Mouse (Mus musculus): ENCODE measurements at regions not wholly inside any gene's neighbourhood (a gene's known extent, or its start where the extent isn't known, plus 50 kb on each side); places are given as distances from the start of the nearest gene placed in this dataset.

DNA sequence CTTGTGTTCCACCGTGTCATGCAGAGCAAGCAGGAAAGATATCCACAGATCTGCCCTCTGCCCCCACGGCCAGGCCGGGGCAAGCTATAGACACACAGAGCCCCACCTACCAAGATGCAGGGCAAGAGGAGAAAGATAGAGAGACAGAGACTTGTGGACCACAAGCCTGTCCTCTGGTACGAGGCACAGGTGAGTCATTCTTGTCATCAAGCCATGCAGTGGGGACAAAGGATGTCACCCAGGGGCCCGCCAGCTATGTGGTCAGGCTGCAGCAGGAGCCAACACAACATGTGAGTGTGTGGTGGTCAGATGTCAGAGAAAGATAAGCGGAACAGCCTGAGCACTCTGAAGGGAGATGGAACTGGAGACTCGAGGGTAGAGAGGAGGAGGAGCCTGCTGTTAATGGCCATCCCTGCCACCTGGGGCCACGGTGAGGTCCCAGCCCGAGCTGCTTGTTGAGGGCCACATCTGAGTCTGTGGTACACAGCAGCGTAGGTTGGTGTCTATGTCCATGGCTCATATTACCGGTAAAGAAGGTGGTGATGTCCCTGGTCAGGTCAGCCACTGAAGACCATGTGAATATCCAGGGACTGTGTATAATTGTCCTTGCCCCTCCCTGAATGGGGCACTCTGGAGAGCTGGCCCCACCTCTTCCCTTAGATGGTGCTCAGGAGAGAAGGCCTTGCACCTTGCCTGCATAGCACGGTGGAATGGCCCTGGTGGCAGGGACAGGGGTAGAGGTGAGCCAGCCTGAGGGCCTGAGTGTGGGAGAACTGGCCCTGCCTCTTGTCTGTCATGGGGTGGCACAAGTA is 226.2 kb upstream of the Krr1 start:
- no peak for DNase-seq

DNA sequence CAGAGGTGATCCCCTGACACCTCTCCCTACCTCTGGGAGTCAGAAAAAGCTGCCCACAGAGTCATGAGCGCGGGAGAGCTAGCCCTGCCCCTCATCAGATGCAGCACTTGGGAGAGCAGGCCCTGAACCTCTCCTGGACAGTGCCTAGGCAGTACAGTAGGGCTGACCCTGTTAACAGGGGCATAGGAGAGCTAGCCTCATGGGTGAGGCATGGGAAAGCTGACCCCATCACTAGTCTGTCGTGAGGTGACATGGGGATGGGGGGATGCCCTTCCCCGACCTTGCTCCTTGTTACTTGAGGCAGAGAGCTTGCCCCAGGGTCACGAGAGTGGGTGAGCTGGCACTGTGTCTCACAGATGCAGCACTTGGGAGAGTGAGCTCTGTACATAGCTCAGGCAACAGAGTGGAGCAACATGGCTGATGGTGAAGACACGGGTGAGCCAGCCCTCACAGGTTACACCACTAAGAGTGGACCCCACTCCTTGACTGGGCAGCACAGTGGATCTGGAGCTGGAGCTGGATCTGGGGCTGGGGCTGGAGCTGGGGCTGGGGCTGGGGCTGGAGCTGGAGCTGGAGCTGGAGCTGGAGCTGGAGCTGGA is 225.5 kb upstream of the Krr1 start:
- no peak for DNase-seq

DNA sequence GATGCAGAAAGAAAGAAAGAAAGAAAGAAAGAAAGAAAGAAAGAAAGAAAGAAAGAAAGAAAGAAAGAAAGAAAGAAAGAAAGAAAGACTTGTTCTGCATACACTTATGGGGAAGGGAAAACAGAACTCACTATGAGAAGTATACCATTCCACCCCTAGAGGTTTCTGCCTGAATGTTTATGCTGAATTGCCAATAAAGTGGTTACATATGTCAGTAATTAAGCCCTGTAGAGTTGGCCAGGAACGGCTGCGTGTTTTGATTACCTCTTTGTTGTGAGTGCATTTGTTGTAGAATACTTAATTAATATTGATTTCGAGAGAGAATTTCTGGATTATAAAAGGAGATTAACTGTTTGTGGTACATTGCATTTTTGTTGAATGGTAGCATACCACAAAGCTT is 224.0 kb upstream of the Krr1 start:
- no peak for DNase-seq

DNA sequence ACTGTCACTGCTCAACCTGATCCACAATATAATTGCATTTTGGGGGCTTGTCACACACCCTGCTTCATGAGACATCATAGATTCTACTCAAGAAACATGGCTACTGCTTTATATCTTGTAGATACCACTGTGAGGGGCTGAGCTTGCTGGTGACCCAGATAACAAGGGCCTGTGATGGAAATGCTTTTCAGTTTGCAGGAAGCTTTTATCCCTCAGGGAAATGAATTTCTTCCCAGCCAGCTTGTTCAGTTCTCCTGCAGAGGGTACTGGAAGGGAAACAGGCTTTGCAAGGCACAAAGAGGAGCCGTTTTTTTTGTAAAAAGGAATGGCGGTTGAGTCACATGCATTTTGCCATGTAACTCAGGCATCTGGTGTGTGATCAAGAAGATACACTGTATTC is 218.8 kb upstream of the Krr1 start:
- no peak for DNase-seq

DNA sequence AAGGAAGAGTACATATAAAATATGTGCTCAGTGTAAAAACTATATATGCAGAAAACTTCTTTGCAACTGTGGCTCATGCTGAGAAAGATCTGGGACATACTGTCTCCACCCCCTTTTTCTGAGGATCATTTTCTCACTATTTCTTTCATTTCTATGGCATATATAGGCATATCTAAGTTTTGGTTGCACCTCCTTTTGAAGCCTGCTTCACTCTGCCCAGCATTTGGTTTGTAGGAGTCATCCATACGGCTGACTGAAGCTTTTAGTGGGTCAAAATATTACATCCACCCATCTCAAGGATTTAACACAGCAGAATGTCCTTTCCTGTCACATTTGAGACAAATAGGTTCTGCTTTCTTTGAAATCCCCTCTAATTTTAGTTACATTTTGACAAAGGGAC is 216.5 kb upstream of the Krr1 start:
- DNase-seq = no peak

DNA sequence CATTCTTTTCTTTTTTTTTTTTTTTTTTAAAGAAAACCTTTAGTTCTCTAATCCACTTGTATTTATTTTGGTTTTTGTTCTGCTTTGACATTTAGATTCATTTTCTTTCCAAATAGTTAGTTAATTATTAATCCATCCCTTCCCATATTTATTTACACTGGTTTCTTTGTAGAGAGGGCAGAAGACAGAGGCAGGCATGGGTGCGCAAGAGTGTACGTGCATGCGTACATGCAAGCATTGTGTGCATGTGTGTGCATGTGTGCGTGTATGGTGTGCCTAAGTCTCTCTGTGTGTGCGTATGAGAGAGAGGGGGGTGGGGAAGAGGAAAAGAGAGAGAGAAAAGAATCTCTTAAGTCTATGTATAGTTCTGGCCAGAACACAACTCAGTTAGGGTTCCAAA is 215.9 kb upstream of the Krr1 start:
- no peak for DNase-seq

DNA sequence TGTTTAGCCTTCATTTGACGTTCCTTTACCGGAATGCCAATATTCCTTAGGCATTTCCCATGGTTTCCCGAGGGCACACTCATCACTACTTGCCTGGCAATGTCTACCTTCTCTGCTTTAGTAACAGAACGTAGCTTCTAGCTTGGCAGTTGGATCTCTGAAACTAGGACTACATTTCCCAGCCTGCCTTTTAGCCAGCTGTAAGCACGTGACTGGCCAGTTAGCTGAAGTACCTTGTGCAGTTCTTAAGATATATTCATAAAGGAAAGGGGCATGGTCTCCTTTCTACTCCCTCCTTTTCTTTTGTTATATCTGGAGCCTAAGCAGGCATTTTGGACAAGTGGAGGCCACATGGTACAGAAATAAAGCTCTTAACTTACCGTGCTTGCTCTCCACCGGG is 214.8 kb upstream of the Krr1 start:
- DNase-seq = no peak

DNA sequence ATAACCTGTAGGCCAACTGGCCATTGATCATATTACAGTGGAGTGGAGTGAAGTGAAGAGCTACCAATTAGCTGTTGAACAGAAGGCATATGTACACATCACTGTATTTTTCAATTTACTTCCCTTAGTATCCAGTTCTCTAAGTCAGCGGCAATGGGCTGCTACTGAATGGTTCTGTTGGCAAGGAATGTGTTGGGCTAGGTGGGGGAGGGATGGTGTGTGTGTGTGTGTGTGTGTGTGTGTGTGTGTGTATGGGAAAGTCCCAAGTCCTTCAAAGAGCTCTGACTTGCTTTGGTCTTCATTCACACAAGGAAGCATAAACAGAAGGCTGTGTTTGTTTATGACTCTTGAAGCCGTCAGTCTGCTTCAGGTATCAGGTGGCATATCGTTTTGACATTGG is 213.0 kb upstream of the Krr1 start:
- DNase-seq = no peak

DNA sequence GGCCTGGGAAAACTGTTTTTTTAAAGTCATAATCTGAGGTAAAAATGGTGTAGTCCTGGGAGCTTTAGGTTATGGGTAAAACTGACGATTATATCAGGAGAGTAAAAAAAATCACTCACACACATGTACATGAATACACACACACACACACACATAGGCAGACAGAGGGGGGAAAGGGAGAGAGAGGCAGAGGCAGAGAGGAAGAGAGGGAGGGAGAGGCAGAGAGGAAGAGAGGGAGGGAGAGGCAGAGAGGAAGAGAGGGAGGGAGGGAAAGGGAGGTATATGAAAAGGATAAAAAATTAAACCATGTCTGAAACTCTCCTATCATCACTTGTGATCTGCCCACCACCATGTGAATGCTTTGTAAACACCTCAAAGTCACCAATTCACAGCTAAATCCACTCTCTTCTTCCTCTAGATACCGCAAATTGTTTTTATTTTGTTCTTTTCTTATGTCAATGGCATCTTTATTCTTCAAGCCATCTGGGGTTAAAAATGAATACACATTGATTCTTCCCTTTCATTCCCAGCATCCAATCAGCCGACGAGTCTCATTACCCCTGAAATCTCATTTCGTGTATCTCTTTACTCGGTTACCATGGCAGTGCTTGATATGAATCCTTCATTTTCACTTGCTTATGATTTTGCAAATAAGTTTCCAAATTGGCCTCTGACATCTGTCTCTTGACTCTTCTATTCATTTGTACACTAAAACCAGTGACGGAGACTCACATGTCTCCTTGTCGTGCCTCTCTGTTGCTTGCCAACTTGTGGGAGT is 209.5 kb upstream of the Krr1 start:
- DNase-seq = no peak

DNA sequence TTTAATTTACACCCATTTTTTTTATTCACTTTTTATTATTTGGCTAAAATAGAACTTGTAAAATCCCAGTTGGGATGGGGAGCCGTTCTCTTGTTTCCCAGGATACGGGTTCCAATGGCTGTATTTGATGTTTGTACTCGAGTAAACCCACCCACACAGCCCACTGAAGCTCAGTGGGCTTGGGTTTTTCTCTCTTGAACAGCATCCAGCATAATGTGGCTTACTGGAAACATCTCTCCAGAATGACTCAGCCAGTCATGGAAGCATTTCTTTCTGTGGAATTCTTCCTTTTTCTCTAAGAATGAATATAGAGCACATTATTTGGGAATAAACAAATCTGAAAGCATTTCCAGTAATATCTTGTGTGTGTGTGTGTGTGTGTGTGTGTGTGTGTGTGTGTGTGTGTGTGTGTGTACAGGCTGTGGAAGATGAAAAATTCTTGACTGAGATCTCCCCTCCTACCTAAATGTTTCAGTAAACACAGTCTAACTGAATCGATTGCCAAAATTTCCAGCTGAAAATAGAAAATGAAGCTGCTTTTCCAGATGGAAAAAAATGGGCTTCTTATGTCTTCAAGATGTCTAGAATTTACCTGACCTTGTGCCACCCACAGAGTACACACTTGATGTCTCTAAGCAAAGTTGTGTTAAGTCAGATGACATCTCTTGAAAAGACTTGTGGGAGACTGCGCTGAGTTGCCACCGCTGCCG is 205.3 kb upstream of the Krr1 start:
- no peak for DNase-seq

DNA sequence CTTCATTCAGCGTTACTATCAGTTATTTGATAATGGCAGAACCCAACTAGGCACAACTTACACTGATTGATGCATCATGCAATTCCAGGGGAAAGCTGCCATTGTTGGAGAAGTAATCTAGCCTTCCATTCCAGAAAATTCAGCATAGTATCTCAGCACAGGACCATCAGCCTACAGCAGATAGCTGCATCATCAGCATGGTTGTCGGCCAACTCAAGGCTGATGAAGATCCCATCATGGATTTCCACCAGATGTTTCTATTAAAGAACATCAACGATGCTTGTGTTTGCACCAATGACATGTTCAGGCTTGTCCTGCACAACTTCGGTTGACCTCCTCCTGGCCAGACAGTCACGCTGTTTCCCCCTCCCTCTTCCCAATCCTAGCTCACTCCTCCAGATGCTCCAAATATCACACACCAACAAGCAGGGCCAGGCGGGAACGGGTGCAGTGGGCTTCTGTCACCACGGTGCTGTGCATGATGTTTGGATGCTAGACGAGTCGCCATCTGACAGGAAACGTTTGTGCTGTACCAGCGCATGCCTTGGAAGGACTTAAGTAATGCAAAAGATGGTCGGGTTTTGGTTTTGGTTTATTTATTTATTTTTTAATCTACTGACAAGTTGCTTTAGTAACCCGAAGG is 204.5 kb upstream of the Krr1 start:
- peak; percentile 68 for DNase-seq

DNA sequence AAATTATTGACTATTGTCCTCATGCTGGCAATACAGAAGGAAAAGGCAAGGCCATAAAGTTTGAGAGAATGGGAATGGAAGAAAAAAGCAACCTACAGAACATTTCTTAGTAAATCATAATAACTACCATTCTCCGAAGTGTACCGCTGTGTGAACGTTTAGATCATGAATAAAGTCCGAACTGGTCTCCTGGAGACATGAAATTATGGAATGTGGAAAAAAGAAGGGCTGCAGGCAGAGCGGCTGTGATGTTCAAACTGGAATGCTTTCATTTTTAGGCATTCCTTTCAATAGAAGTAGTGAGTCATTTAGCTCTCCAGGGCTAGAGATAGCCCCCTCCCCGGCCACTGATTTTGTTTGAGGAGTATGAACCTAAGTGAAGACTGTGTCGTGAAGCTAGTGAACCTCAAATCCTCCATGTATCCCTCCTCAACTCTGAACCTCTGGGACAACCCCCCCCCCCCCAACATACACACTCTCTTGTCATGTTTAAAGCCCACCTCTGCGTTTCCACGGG is 202.9 kb upstream of the Krr1 start:
- DNase-seq = no peak

DNA sequence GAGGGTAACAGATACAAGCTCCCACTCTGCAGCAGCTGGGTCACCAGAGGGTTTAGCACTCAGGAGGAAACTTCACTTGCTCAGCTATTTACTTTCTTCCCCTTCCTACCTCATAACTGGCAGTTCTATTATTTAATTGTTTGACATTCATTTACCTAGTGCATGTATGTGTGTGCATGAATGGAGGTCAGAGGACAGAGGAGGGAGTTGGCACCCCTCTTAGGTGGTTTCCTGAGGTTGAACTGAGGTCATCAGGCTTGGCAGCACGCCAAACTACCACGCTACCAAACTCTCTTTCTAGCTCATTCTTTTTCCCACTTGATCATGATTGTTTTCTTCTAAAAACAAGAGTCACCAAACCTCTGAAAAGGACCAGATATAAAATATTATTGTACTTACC is 202.4 kb upstream of the Krr1 start:
- DNase-seq = peak; percentile 41

DNA sequence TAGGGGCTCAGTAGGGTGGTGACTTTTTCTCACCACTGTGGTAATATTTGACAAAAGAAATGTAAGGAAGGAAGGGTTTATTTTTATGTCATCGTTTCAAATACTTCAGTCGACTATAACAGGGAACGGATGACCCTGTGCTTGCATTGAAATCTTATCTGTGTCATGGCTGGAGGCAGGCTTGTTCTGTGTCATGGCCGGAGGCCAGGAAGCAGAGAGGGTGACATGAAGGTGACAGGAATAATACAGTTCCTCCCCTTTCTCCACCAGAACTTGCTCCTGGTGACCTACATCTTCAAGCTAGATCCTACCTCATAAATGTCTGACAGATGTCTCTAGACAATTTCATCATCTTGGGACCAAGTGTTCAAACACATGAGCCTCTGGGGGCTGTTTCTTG is 201.5 kb upstream of the Krr1 start:
- DNase-seq = no peak

DNA sequence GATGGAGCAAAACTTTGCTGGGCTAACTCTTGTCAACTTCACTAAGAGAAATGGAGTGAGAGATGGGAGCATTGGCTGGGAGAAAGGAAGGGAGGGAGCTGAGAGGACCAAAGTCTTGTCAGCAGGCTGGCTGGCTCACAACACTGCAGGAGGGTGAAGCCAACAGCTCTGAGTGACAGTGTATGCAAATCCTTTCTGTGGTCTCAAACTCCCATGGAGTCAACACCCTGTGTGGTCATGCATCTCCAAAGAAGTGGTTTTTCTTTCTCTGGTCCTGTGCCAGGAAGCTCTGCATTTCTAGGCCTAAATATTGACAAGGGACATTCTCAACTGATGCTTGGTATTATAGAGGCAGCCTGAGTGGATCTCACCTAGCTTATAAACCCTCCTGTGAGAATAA is 194.9 kb upstream of the Krr1 start:
- no peak for DNase-seq

DNA sequence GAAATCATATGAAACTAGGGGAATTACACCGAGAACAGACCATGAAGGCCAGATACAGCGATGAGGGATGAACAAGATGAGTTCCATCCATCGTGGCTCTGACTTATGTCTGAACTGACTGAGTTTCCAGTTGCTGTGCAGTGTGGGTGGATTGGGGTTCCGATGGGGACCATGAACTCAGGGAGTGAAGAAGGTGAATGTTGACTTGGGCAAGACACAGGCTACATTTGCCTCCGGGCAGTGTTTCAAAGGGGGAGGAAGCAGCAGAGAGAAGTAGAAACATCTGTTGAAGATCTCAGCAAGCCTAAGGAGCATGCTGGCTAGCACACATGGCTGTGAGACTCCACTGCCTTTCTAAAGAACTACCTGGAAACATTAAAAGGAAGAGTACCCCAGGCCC is 194.4 kb upstream of the Krr1 start:
- no peak for DNase-seq

DNA sequence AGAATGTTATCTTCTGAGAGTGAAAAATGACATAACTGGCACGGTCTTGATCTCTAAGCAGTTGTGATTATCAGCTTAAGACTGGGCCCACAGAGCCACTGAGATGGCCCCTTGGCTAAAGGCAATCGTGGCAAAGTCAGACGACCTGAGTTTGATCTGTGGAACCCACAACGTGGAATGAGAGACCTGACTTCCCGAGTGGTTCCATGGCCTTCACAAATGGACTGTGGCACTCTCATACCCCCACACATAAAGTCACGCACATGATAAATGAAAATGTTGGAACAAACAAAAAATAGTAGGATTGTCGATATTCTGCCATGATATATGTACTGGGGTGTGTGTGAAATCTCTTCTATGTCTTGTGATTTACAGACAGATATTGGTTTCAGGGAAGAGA is 192.5 kb upstream of the Krr1 start:
- DNase-seq = no peak

DNA sequence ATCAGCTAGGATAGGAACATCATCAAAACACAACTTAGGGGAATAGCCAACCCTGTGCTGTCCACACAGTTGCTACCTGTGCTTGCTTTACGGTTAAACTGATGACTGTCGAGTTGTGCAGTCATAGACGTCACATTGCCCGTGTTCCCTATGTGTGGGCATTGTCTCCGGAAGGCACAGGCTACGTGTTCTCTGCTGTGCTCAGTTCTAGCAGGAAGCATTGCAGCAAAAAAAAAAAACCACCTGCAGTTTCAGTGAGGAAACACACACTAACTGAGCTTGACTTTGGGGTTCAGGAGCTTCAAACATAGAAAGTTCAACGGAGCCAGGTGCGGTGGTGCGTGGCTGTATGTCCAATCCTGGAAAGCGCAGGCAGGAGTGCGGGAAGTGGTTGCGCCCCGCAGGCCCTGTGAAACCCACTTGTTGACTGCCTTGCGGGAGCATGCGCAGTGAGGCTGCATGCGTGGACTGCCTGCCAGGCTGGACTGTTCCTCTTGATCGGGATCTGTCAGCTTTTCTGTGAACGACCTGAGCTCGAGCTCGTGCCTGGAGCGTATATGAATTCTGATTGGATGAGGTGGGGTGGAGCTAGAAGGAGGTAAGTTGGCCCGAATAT is 190.2 kb upstream of the Krr1 start:
- DNase-seq = peak; percentile 26

DNA sequence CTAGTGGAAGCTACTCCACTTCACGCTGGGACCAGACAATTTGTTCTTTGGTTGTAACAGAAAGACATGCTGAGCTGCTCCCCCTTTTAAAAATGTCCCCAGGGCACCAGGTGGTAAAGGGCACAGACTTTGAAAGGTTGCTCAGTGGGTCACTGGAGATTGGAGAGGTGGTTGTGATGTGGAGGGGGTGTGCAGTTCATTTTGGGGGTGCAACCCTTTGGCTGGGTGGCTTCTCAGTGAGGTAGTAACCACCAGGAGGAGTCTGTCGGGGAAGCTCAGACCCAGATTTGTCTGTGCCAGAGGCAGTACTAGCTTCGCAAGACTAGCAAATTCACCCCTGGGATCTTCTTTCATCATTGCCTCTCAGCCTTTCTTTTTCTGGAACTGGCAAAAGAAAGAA is 189.0 kb upstream of the Krr1 start:
- DNase-seq = no peak

DNA sequence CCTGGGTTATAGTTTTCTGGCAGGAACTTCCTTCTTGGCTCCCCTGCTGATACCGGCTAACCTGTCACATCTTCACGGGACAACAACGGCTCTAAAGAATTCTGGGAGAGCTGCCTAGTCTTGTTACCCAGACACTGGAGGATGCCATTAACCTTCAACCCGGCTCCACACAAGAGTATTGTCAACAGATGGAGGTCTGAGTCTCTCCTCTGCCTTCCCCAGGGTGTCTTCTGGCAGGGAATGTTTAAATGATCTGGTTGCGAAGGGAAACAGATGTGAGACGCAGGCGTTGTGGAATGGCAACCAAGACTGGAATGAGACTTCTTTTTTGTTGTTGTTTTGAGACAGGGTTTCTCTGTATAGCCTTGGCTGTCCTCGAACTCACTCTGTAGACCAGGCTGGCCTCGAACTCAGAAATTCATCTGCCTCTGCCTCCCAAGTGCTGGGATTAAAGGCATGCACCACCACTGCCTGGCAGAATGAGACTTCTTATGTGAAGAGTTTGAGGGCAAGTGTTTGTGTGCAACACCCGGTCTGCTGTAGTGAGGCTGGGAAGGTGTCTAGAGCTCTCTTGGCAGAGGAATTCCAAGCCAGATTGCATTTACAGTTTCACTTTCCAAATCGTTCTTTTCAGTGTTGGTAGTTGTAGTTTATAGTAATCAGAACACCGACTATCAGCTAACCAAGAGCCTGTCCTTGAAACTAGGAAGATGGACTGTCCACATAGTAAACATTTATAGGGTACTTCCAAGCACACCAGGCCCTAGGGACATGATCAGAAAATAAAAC is 188.2 kb upstream of the Krr1 start:
- DNase-seq = peak; percentile 67

DNA sequence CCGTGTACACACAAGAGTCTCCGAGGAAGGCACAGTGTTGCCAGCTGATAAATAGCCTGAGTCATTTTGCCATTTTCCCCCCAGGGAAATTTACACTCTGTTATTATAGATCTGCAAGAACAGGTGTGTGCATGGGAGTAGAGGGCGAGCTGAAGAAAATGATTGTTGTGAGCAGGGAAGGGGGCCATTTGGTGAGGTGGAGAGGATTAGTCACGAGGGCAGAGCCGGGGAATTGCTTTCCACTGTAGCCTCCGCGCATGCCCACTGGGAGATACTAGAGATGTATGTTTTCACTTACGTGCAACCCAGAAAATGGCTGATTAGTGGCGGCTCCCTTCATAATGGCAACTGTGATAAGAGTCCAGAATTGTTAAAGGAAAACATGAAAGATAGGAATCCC is 185.3 kb upstream of the Krr1 start:
- no peak for DNase-seq

All from lung, postnatal 36 days (tissue).